Mouse (Mus musculus) hindbrain, embryonic 16.5 days (tissue): Measurements from ENCODE around the gene Esp23. TPM values are rescaled to one million over a fixed set of nuclear protein-coding genes. Genes with fewer than 3 reads are reported as not detected.
"Not testable (repeated sequence)": the region's sequence is repeated elsewhere in the genome, so short reads cannot be mapped to it uniquely, and the experiment has no call there.

ENCODE experiments used
- ATAC-seq: fragments of 200-750 bp; cut with Nextera tagmentation; 2 replicates; pipeline ENCODE4 v1.8.0; 2017; ENCODE audit warnings: moderate TSS enrichment, moderate library complexity
- H3K27ac ChIP-seq: fragments of 300-500 bp; sonication (generic); 2 replicates; pipeline ENCODE4 v1.5.1; 2014; ENCODE audit warnings: low read depth, mild to moderate bottlenecking, control low read depth, low read length, moderate library complexity
- H3K27me3 ChIP-seq: fragments of 300-500 bp; sonication (generic); replicated peaks from 2 replicates; pipeline ENCODE4 v1.6.1; 2014; ENCODE audit warnings: low read length; ENCODE audit not compliant: control insufficient read depth, insufficient read depth
- H3K36me3 ChIP-seq: fragments of 300-500 bp; sonication (generic); 2 replicates; pipeline ENCODE4 v1.6.1; 2014; ENCODE audit warnings: mild to moderate bottlenecking, low read length, moderate library complexity, mixed read lengths; ENCODE audit not compliant: control insufficient read depth, insufficient read depth
- H3K4me1 ChIP-seq: fragments of 300-500 bp; sonication (generic); 2 replicates; pipeline ENCODE4 v1.6.1; 2014; ENCODE audit warnings: low read depth, low read length; ENCODE audit not compliant: control insufficient read depth, insufficient read depth
- H3K4me2 ChIP-seq: fragments of 300-500 bp; sonication (generic); 2 replicates; pipeline ENCODE4 v1.6.1; 2014; ENCODE audit warnings: mild to moderate bottlenecking, low read length, control low read depth, moderate library complexity
- H3K4me3 ChIP-seq: fragments of 300-500 bp; sonication (generic); 2 replicates; pipeline ENCODE4 v1.5.1; 2014; ENCODE audit warnings: mild to moderate bottlenecking, low read length, control low read depth, moderate library complexity
- H3K9ac ChIP-seq: fragments of 300-500 bp; sonication (generic); 2 replicates; pipeline ENCODE4 v1.6.1; 2014; ENCODE audit warnings: low read depth, mild to moderate bottlenecking, control low read depth, low read length, moderate library complexity
- H3K9me3 ChIP-seq: fragments of 300-500 bp; sonication (generic); 2 replicates; pipeline ENCODE4 v1.6.1; 2014; ENCODE audit warnings: mild to moderate bottlenecking, low read length, moderate library complexity; ENCODE audit not compliant: control insufficient read depth
- WGBS: fragments of 180-500 bp; shearing (Covaris S2); extraction: QIAGEN DNeasy Blood & Tissue Kit; methylation state at CpG from one replicate; pipeline ENCODE4 v1.1.7; 2014; 5-methylcytosine and 5-hydroxymethylcytosine counted together
- polyA plus RNA-seq: library from polyadenylated mRNA; unstranded; fragments of >200 nt; fragmentation: Nextera tagmentation; extraction: Ambion mirVana; gene quantifications from 2 replicates; pipeline ENCODE4 v1.2.1, GENCODE M21; 2015

Esp23 gene
- polyA plus RNA-seq = not detected in 2 replicates

DNA sequence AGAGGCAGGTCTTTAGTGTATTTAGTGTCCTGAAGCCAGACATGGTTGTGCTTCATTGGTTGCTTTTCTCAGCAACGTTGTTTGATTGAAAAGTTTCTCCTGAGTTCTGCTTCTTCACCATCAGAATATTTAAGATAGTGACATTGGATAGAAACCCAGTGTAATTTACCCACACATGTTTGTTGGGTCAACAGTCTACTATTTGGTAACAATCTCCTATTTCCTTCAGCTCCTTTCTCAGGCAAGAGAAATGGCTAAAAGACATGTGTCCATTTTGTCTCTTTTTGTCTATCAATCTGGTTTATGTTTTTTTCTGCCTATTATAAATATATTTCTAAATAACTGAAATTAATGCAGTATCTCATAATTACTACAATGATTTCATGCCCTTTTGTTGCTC, at the start of gene Esp23:
TSS of gene Esp23 (minus strand) at position 101 of the 400 bp plus-strand sequence.
- 52% methylated on average over 1 of the region's 1 CpGs for WGBS
- no peaks in the 10 kb centered on the region for H3K4me1 ChIP-seq
- H3K9me3 ChIP-seq = peaks cover 4% of the 10 kb centered on the region; the same call in 1 of the 2 replicates
- no peaks in the 10 kb centered on the region for H3K27me3 ChIP-seq
- no peak for ATAC-seq
- H3K9ac ChIP-seq = no peak within 1 kb of the TSS
- H3K36me3 ChIP-seq = no peaks in the 10 kb centered on the region
- H3K4me3 ChIP-seq = no peak within 1 kb of the TSS
- H3K27ac ChIP-seq = no peak within 1 kb of the TSS
- no peak within 1 kb of the TSS for H3K4me2 ChIP-seq

DNA sequence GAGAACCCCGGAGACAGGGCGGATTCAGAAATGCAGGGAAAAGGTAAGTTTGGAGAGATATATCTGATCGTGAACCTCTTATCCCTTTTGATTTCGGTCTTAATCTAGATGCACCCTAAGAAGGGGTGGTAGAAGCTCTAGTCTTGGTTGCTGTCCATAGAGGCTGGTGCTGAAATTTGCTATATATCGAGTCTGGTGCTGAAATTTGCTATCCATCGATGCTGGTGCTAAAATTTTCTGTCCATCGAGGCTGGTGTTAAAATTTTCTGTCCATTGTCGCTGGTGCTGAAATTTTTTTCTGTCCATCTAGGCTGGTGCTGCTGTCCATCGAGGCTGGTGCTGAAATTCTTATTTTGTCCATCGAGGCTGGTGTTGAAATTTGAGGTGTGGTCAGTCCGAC, 30.3 kb upstream of the Esp23 start:
- not testable (repeated sequence) for H3K9ac ChIP-seq, ATAC-seq, H3K4me2 ChIP-seq, H3K27me3 ChIP-seq, H3K36me3 ChIP-seq, H3K4me3 ChIP-seq, H3K27ac ChIP-seq, H3K4me1 ChIP-seq
- 75% methylated on average over 11 of the region's 11 CpGs for WGBS
- peaks cover 17% of the 10 kb centered on the region for H3K9me3 ChIP-seq

- H3K9ac ChIP-seq = no peak within 1 kb of the TSS
- H3K27ac ChIP-seq = no peak within 1 kb of the TSS
- no peak within 1 kb of the TSS for H3K4me3 ChIP-seq
- H3K9me3 ChIP-seq = peaks cover 5% of the 10 kb centered on the region
- H3K4me2 ChIP-seq = no peak within 1 kb of the TSS
- no peaks in the 10 kb centered on the region for H3K4me1 ChIP-seq
- WGBS = 95% methylated on average over 1 of the region's 1 CpGs
- no peak for ATAC-seq
- H3K36me3 ChIP-seq = no peaks in the 10 kb centered on the region
- no peaks in the 10 kb centered on the region for H3K27me3 ChIP-seq
Observed at GRCm38 (mm10) chr17:39095034-39095433, 18.2 kb upstream of the Esp23 start, which contains the start of gene Esp22. TSS of gene Esp22 (plus strand) at chr17:39095334.

DNA sequence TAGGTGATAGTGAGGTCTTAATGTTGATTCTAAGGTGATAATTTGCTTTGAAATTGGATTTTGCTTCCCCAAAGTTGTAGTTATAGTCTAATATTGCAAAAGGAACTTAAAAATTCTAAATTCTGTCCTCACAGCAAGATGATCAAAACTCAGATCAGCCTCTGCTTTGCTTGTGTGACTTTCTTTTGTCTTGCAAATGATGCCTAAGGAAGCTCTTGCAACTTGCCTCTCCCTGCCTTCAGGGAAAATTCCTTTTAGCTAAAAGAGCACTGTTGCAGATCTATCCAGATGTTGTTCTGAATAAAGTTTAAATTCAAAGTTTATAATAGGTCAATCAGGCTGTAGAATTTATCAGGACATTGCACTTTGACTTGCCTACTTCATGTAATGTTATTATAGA, 13.2 kb downstream of the Esp23 start:
- Histone ChIP-seq H3K9ac (no peak overlapping the region), H3K4me2 (no peak overlapping the region), H3K27me3 (no peaks in the 10 kb centered on the region), H3K9me3 (peaks cover 11% of the 10 kb centered on the region; the same call in 1 of the 2 replicates), H3K4me1 (no peaks in the 10 kb centered on the region), H3K27ac (no peak overlapping the region), H3K36me3 (no peaks in the 10 kb centered on the region), H3K4me3 (no peak overlapping the region)
- no peak for ATAC-seq

- no peak for ATAC-seq
- no peak within 1 kb of the TSS for H3K27ac ChIP-seq
Observed at GRCm38 (mm10) chr17:39043241-39043640, 33.6 kb downstream of the Esp23 start, which contains the start of gene Gm21903. TSS of gene Gm21903 (minus strand) at chr17:39043341.

GRCm38 (mm10) chr17:39036395-39036794, 40.4 kb downstream of the Esp23 start, which contains the start of gene Esp24:
TSS of gene Esp24 (plus strand) at chr17:39036695.
- not testable (repeated sequence) for H3K4me2 ChIP-seq, H3K36me3 ChIP-seq, H3K4me1 ChIP-seq, H3K9ac ChIP-seq, H3K9me3 ChIP-seq, ATAC-seq, H3K27me3 ChIP-seq, H3K27ac ChIP-seq, H3K4me3 ChIP-seq
- 92% methylated on average over 3 of the region's 3 CpGs for WGBS

More at GRCm38 (mm10) chr17:39043241-39043640, 33.6 kb downstream of the Esp23 start, which contains the start of gene Gm21903:
- no peaks in the 10 kb centered on the region for H3K9me3 ChIP-seq
- H3K4me2 ChIP-seq = no peak within 1 kb of the TSS
- H3K9ac ChIP-seq = no peak within 1 kb of the TSS
- no peaks in the 10 kb centered on the region for H3K27me3 ChIP-seq
- H3K4me1 ChIP-seq = no peaks in the 10 kb centered on the region
- no peaks in the 10 kb centered on the region for H3K36me3 ChIP-seq
- H3K4me3 ChIP-seq = no peak within 1 kb of the TSS

Other genes with a start within 250 kb of the Esp23 start
- not detected in 2 replicates for gene Esp24, start 40.3 kb downstream of the Esp23 start, polyA plus RNA-seq
- gene Gm21903, start 33.7 kb downstream of the Esp23 start, polyA plus RNA-seq = not detected in 2 replicates
- not detected in 2 replicates for gene Esp22, start 18.3 kb upstream of the Esp23 start, polyA plus RNA-seq